Comparison of ENCODE assay signal across 20 mouse cellular contexts in genomic region chr6:17730122-17730521, GRCm38 (mm10). TPM values are rescaled to one million over a fixed set of nuclear protein-coding genes. Genes with fewer than 3 reads are reported as not detected.
DNase-seq lines count a peak whose midpoint lies in the region; ATAC-seq lines count a peak whose summit lies in the region.
"Had no signal": no experiment of that assay in that cellular context is flagged by ENCODE, and none has a peak within 500 bp of the region (broad histone marks: within the 10 kb centered on the region; RNA-seq: fewer than 3 reads in every experiment).

No protein-coding gene starts in this region.

- H3K9ac ChIP-seq in midbrain, embryonic 14.5 days (replicated peaks; ENCODE audit: low read length), result no peak overlapping the region
- no peak overlapping the region for H3K9ac ChIP-seq in liver, embryonic 12.5 days
- H3K9ac ChIP-seq: intestine, embryonic 15.5 days; limb, embryonic 12.5 days; liver, postnatal 0 days had no signal

- WGBS in midbrain, embryonic 14.5 days, result 94% methylated on average over 6 of the region's 6 CpGs
- 77% methylated on average over 6 of the region's 6 CpGs for WGBS in liver, embryonic 12.5 days (ENCODE audit: insufficient replicate concordance)

- no peaks in the 10 kb centered on the region for H3K27me3 ChIP-seq in midbrain, embryonic 14.5 days (ENCODE audit: control insufficient read depth, insufficient read depth, low read length)
- no peaks in the 10 kb centered on the region for H3K27me3 ChIP-seq in liver, embryonic 12.5 days (replicated peaks)
- H3K27me3 ChIP-seq: intestine, embryonic 15.5 days; limb, embryonic 12.5 days had no signal

- H3K4me1 ChIP-seq in midbrain, embryonic 14.5 days (ENCODE audit: control insufficient read depth, insufficient read depth, low read length), result no peaks in the 10 kb centered on the region
- peaks cover 55% of the 10 kb centered on the region for H3K4me1 ChIP-seq in liver, embryonic 12.5 days

- ATAC-seq in megakaryocyte-erythroid progenitor cell, adult 5-6 weeks (replicated peaks; ENCODE audit: low FRiP score, low TSS enrichment, poor library complexity, severe bottlenecking), result no peak
- ATAC-seq in midbrain, embryonic 14.5 days (ENCODE audit: low FRiP score, low TSS enrichment), result no peak
- no peak for ATAC-seq in liver, embryonic 12.5 days
- ATAC-seq: intestine, embryonic 15.5 days; liver, postnatal 0 days had no signal

- no peaks in the 10 kb centered on the region for H3K9me3 ChIP-seq in midbrain, embryonic 14.5 days (ENCODE audit: control insufficient read depth, low read length)
- H3K9me3 ChIP-seq in liver, embryonic 12.5 days (replicated peaks), result no peaks in the 10 kb centered on the region
- H3K9me3 ChIP-seq: intestine, embryonic 15.5 days; limb, embryonic 12.5 days; midbrain, embryonic 10.5 days had no signal

- H3K36me3 ChIP-seq in midbrain, embryonic 14.5 days (ENCODE audit: control insufficient read depth, insufficient read depth, low read length), result no peaks in the 10 kb centered on the region
- H3K36me3 ChIP-seq in liver, embryonic 12.5 days, result no peaks in the 10 kb centered on the region
- H3K36me3 ChIP-seq: intestine, embryonic 15.5 days; limb, embryonic 12.5 days; midbrain, embryonic 10.5 days had no signal

- no peak overlapping the region for H3K4me2 ChIP-seq in midbrain, embryonic 14.5 days (ENCODE audit: low read length)
- H3K4me2 ChIP-seq in liver, embryonic 12.5 days, result no peak overlapping the region
- H3K4me2 ChIP-seq: heart, embryonic 11.5 days; intestine, embryonic 15.5 days; limb, embryonic 12.5 days had no signal

- no peak overlapping the region for H3K27ac ChIP-seq in midbrain, embryonic 14.5 days (replicated peaks; ENCODE audit: low read depth, low read length)
- H3K27ac ChIP-seq in liver, embryonic 12.5 days, result no peak overlapping the region
- H3K27ac ChIP-seq: intestine, embryonic 15.5 days; limb, embryonic 12.5 days; midbrain, embryonic 10.5 days had no signal

- peak; percentile 66 for DNase-seq in heart, adult 11 months
- DNase-seq in heart, postnatal 25 days (ENCODE audit: low spot score), result no peak
- peak; percentile 58 to 72 for DNase-seq in frontal cortex, adult 2 months (ENCODE audit: extremely low spot score in 1 of 2, low spot score in 1 of 2)
- peak; percentile 28 to 44 for DNase-seq in layer of hippocampus, postnatal 10 days (ENCODE audit: low spot score in 2 of 2)
- DNase-seq in right cerebral cortex, postnatal 10 days (ENCODE audit: low spot score in 2 of 2), result peak; percentile 72 to 86
- DNase-seq in midbrain, embryonic 14.5 days, result no peak
- DNase-seq: adrenal gland, postnatal 10 days; B cell, adult 2 months; cerebellum, postnatal 10 days; gastrocnemius, postnatal 14 days; kidney, postnatal 14 days; liver, postnatal 0 days had no signal

- no peak overlapping the region for H3K4me3 ChIP-seq in midbrain, embryonic 14.5 days (replicated peaks; ENCODE audit: low read depth, low read length)
- H3K4me3 ChIP-seq in liver, embryonic 12.5 days, result no peak overlapping the region
- H3K4me3 ChIP-seq: erythroblast, embryonic 14.5 days; intestine, embryonic 15.5 days; limb, embryonic 12.5 days; midbrain, embryonic 10.5 days; myocyte had no signal

- intact Hi-C loops in heart, postnatal 25 days (cut with DNase I), result no loop called here

RNA-seq across cellular contexts. Expression of gene St7, which starts 37.4 kb away (rescaled TPM):
- total RNA-seq in heart, postnatal 25 days (2021), result 10 to 100 TPM; 16.6 to 16.7 TPM
- polyA plus RNA-seq in frontal cortex, adult 2 months (2012; rRNA removed), result 27.1 and 28.4 TPM in 2 replicates
- total RNA-seq in layer of hippocampus, postnatal 10 days (2021), result 10 to 100 TPM; 42.6 to 44.5 TPM
- 43.4 and 60.5 TPM in 2 replicates for total RNA-seq in megakaryocyte-erythroid progenitor cell, adult 5-6 weeks (2014; fragmentation: Nextera tagmentation)
- 38.4 and 38.6 TPM in 2 replicates for total RNA-seq in megakaryocyte-erythroid progenitor cell, adult 5-6 weeks (2017)
- polyA plus RNA-seq in midbrain, embryonic 14.5 days (2014; fragmentation: Nextera tagmentation; extraction: Ambion mirVana), result 61.4 TPM in 2 replicates
- 13.8 and 14.5 TPM in 2 replicates for polyA plus RNA-seq in liver, embryonic 12.5 days (2016; fragmentation: Nextera tagmentation; extraction: Ambion mirVana)

Comparison
In these comparisons a context has a peak if more than half of its experiments do, and no peak if none do; other contexts are left out.
1. DNase-seq: peak in heart, adult 11 months (single experiment), frontal cortex, adult 2 months (2 of 2), layer of hippocampus, postnatal 10 days (2 of 2) and right cerebral cortex, postnatal 10 days (2 of 2); none in heart, postnatal 25 days (single experiment) and midbrain, embryonic 14.5 days (single experiment).